Mouse (Mus musculus) neural tube, embryonic 12.5 days (tissue): Measurements from ENCODE around the gene Lsm11. TPM values are rescaled to one million over a fixed set of nuclear protein-coding genes. Genes with fewer than 3 reads are reported as not detected.

Experiments
- ATAC-seq: fragments of 200-750 bp; cut with Nextera tagmentation; 2 replicates; pipeline ENCODE4 v1.8.0; 2017; ENCODE audit warnings: low read depth, mild to moderate bottlenecking, moderate TSS enrichment, moderate library complexity; ENCODE audit not compliant: low FRiP score
- H3K27ac ChIP-seq: fragments of 300-500 bp; sonication (generic); 2 replicates; pipeline ENCODE4 v1.5.1; 2016
- H3K27me3 ChIP-seq: fragments of 300-500 bp; sonication (generic); replicated peaks from 2 replicates; pipeline ENCODE4 v1.6.1; 2016; ENCODE audit warnings: mild to moderate bottlenecking
- H3K36me3 ChIP-seq: fragments of 300-500 bp; sonication (generic); 2 replicates; pipeline ENCODE4 v1.6.1; 2016; ENCODE audit warnings: mild to moderate bottlenecking
- H3K4me1 ChIP-seq: fragments of 300-500 bp; sonication (generic); 2 replicates; pipeline ENCODE4 v1.6.1; 2016
- H3K4me2 ChIP-seq: fragments of 300-500 bp; sonication (generic); replicated peaks from 2 replicates; pipeline ENCODE4 v1.6.1; 2016; ENCODE audit warnings: mild to moderate bottlenecking
- H3K4me3 ChIP-seq: fragments of 300-500 bp; sonication (generic); 2 replicates; pipeline ENCODE4 v1.5.1; 2016
- H3K9ac ChIP-seq: fragments of 300-500 bp; sonication (generic); 2 replicates; pipeline ENCODE4 v1.6.1; 2016; ENCODE audit warnings: mild to moderate bottlenecking
- H3K9me3 ChIP-seq: fragments of 300-500 bp; sonication (generic); 2 replicates; pipeline ENCODE4 v1.6.1; 2016; ENCODE audit warnings: mild to moderate bottlenecking
- WGBS: fragments of 180-500 bp; shearing (Covaris S2); methylation state at CpG from one replicate; pipeline ENCODE4 v1.1.7; 2016; 5-methylcytosine and 5-hydroxymethylcytosine counted together
- polyA plus RNA-seq: library from polyadenylated mRNA; unstranded; fragments of >200 nt; fragmentation: Nextera tagmentation; extraction: Ambion mirVana; gene quantifications from 2 replicates; pipeline ENCODE4 v1.2.1, GENCODE M21; 2016

Lsm11 gene
- polyA plus RNA-seq, 1 experiment from 2014 or later, result 16.0 TPM

DNA sequence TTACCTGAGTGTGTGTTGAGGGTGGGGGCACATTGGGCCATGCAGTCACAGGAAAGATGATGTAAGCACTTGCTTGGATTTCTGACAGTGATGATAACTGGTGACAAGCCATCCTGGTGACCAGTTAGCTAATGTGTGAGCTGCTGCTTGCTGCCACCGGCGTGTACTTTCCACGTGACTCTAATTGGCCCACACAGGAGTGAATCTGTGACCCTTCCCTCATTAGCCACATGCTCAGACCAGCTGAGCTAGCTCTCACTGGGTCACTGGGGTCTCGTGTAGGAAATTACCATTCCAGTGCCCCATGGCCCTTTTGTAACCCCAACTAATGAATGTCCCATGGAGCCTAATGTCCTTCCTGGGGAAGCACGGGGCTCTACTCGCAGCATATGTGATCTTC is 19.3 kb downstream of the Lsm11 start:
- WGBS, result 58% methylated on average over 6 of the region's 6 CpGs
- ATAC-seq, result no peak
- no peak overlapping the region for H3K27ac ChIP-seq

GRCm38 (mm10) chr11:45921480-45921898 is 23.2 kb downstream of the Lsm11 start:
- H3K27me3 ChIP-seq, result no peaks in the 10 kb centered on the region
- peaks cover 8% of the 10 kb centered on the region for H3K4me1 ChIP-seq
- H3K9me3 ChIP-seq, result no peaks in the 10 kb centered on the region
- ATAC-seq, result peak; percentile 61
- 6% methylated on average over 10 of the region's 10 CpGs for WGBS
- H3K9ac ChIP-seq, result peak overlapping the region; percentile 6; the same call in 1 of the 2 replicates
- H3K4me2 ChIP-seq, result peak overlapping the region; percentile 48
- peak overlapping the region; percentile 57; the same call in 1 of the 2 replicates for H3K27ac ChIP-seq
- no peak overlapping the region for H3K4me3 ChIP-seq
- no peaks in the 10 kb centered on the region for H3K36me3 ChIP-seq

More for the DNA sequence above, 19.3 kb downstream of the Lsm11 start:
- no peak overlapping the region for H3K9ac ChIP-seq
- peaks cover 8% of the 10 kb centered on the region for H3K4me1 ChIP-seq
- H3K9me3 ChIP-seq, result no peaks in the 10 kb centered on the region
- H3K36me3 ChIP-seq, result peaks cover 4% of the 10 kb centered on the region
- H3K27me3 ChIP-seq, result no peaks in the 10 kb centered on the region
- H3K4me3 ChIP-seq, result no peak overlapping the region
- no peak overlapping the region for H3K4me2 ChIP-seq

DNA sequence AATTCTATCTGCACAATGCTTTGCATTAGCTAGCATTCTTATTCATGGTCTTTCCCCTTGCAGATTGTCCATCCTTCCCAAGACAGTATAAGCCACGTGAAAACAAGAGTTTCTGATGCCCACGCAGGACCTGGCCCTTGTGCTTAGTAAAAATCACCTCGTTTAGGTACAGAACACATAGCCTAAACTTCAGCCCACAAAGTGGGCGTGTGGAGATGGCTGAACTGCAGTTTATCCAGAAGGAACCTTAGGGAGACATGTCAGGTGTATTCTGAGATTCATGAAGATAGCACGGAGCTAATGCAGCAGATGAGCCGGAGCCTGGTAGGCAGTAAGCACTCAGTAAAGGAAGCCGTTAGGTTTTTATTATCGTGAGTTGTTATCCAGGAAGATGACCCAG is 23.7 kb downstream of the Lsm11 start:
- 42% methylated on average over 8 of the region's 8 CpGs for WGBS
- Histone ChIP-seq H3K9me3 (no peaks in the 10 kb centered on the region), H3K4me2 (peak overlapping the region; percentile 48), H3K36me3 (no peaks in the 10 kb centered on the region), H3K9ac (no peak overlapping the region), H3K27ac (peak overlapping the region; percentile 20; the same call in 1 of the 2 replicates), H3K27me3 (no peaks in the 10 kb centered on the region), H3K4me3 (no peak overlapping the region), H3K4me1 (peaks cover 8% of the 10 kb centered on the region)
- ATAC-seq, result no peak

- ATAC-seq, result no peak
- 71% methylated on average over 4 of the region's 4 CpGs for WGBS
- Histone ChIP-seq H3K4me1 (peaks cover 8% of the 10 kb centered on the region), H3K36me3 (no peaks in the 10 kb centered on the region), H3K4me2 (no peak overlapping the region), H3K4me3 (no peak overlapping the region), H3K9ac (no peak overlapping the region), H3K9me3 (no peaks in the 10 kb centered on the region), H3K27me3 (no peaks in the 10 kb centered on the region), H3K27ac (no peak overlapping the region)
Observed at GRCm38 (mm10) chr11:45918836-45919235, 25.9 kb downstream of the Lsm11 start.

GRCm38 (mm10) chr11:45918018-45918417 is 26.7 kb downstream of the Lsm11 start:
- Histone ChIP-seq H3K9me3 (no peaks in the 10 kb centered on the region), H3K4me2 (no peak overlapping the region), H3K27ac (no peak overlapping the region), H3K27me3 (no peaks in the 10 kb centered on the region), H3K4me3 (no peak overlapping the region), H3K4me1 (peaks cover 8% of the 10 kb centered on the region), H3K36me3 (no peaks in the 10 kb centered on the region), H3K9ac (no peak overlapping the region)
- ATAC-seq, result no peak
- WGBS, result 94% methylated on average over 6 of the region's 6 CpGs

GRCm38 (mm10) chr11:45916196-45916595 is 28.5 kb downstream of the Lsm11 start:
- Histone ChIP-seq H3K4me2 (no peak overlapping the region), H3K9me3 (no peaks in the 10 kb centered on the region), H3K36me3 (0 out of 2 replicates have a peak, but pooled peaks cover 2% of the 10 kb centered on the region), H3K4me1 (peaks cover 4% of the 10 kb centered on the region; the same call in 1 of the 2 replicates), H3K4me3 (no peak overlapping the region), H3K27ac (no peak overlapping the region), H3K27me3 (no peaks in the 10 kb centered on the region), H3K9ac (no peak overlapping the region)
- ATAC-seq, result no peak
- WGBS, result 87% methylated on average over 10 of the region's 10 CpGs

DNA sequence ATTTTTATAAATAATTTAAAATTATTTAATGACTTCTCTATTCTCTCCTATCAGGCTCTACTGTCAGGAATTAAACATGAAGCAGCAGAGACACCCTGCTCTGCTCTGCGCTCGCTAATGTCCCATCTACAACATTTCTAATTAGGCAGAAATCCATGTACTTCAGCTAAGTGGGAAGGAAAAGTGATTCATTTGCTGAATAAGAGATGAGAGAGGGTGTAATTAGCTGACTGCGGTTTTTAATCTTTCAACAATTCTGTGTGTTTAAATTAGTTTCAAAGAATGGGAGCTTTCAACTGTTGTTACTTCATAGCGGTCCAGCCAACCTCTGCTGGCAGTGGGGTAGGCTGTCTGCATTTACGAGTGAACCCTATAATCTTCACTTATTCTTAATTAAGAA is 34.0 kb downstream of the Lsm11 start:
- Histone ChIP-seq H3K36me3 (peaks cover 41% of the 10 kb centered on the region), H3K27me3 (no peaks in the 10 kb centered on the region), H3K4me1 (no peaks in the 10 kb centered on the region), H3K9ac (no peak overlapping the region), H3K27ac (no peak overlapping the region), H3K4me3 (no peak overlapping the region), H3K9me3 (no peaks in the 10 kb centered on the region), H3K4me2 (no peak overlapping the region)
- WGBS, result 91% methylated on average over 5 of the region's 5 CpGs
- ATAC-seq, result no peak

DNA sequence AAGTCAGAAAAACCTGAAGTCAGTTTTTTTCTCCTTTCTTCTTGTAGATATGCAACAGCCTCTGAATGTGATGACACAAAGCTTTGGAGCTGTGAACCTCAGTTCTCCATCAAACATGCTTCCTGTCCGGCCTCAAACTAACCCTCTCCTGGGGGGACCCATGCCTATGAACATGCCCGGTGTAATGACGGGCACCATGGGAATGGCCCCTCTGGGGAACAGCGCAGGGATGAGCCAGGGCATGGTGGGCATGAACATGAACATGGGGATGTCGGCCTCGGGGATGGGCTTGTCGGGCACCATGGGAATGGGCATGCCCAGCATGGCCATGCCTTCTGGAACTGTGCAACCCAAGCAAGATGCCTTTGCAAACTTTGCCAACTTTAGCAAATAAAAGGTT is 35.8 kb downstream of the Lsm11 start:
- Histone ChIP-seq H3K27me3 (no peaks in the 10 kb centered on the region), H3K9me3 (no peaks in the 10 kb centered on the region), H3K4me3 (no peak overlapping the region), H3K27ac (no peak overlapping the region), H3K36me3 (peaks cover 46% of the 10 kb centered on the region), H3K4me1 (no peaks in the 10 kb centered on the region), H3K4me2 (no peak overlapping the region), H3K9ac (no peak overlapping the region)
- ATAC-seq, result no peak
- 96% methylated on average over 7 of the region's 7 CpGs for WGBS

GRCm38 (mm10) chr11:45908070-45908469 is 36.7 kb downstream of the Lsm11 start:
- Histone ChIP-seq H3K9ac (no peak overlapping the region), H3K27ac (no peak overlapping the region), H3K4me2 (no peak overlapping the region), H3K36me3 (peaks cover 52% of the 10 kb centered on the region), H3K4me1 (no peaks in the 10 kb centered on the region), H3K4me3 (no peak overlapping the region), H3K27me3 (no peaks in the 10 kb centered on the region), H3K9me3 (no peaks in the 10 kb centered on the region)
- WGBS, result 94% methylated on average over 7 of the region's 7 CpGs
- no peak for ATAC-seq

GRCm38 (mm10) chr11:45907301-45907700 is 37.4 kb downstream of the Lsm11 start:
- Histone ChIP-seq H3K27me3 (no peaks in the 10 kb centered on the region), H3K4me2 (no peak overlapping the region), H3K27ac (no peak overlapping the region), H3K9me3 (no peaks in the 10 kb centered on the region), H3K9ac (no peak overlapping the region), H3K36me3 (peaks cover 55% of the 10 kb centered on the region), H3K4me1 (no peaks in the 10 kb centered on the region), H3K4me3 (no peak overlapping the region)
- no peak for ATAC-seq
- WGBS, result 88% methylated on average over 5 of the region's 5 CpGs

- Histone ChIP-seq H3K4me1 (no peaks in the 10 kb centered on the region), H3K4me2 (no peak overlapping the region), H3K9ac (no peak overlapping the region), H3K9me3 (no peaks in the 10 kb centered on the region), H3K4me3 (no peak overlapping the region), H3K27me3 (no peaks in the 10 kb centered on the region), H3K27ac (no peak overlapping the region), H3K36me3 (peaks cover 53% of the 10 kb centered on the region)
- WGBS, result 95% methylated on average over 8 of the region's 8 CpGs
- no peak for ATAC-seq
Observed at GRCm38 (mm10) chr11:45906109-45906786, 38.5 kb downstream of the Lsm11 start.

DNA sequence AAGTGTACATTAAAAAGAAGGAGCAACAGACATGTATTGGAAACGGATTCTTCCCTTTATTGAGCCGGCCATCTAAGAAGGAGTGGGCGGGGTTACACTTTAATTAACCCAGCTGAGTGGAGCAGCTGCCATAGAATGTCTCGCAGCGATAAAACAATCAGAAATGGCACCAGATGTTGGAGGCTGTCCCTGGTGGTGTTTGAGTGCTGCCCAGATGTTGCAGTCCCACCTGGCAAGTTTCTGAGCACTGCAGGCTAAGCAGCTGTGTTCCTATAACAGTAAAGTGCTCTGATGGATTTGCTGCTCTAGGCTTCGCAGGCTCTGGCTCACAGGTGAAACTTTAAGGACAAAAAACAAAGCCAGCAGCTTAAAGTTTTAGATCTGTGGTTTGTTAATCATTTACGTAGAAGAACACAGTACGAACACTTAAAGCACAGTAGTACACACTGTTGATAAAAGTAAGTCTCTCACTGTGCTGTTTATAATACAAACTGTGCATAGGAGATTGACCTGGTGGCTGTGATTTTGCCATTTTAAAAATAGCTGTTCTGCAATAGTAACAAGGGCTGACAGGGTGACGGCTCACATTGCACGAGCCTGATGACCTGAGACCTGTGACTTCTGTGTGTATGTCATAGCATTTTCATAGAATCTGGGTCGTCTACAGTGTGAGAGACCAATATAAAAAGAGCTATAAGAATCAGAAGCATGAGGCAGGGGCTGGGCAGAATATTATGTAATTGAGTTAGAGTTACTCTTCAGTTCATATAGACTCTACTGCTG is 44.3 kb downstream of the Lsm11 start:
- H3K27ac ChIP-seq, result no peak overlapping the region

More for the DNA sequence above, 44.3 kb downstream of the Lsm11 start:
- Histone ChIP-seq H3K27me3 (no peaks in the 10 kb centered on the region), H3K4me3 (no peak overlapping the region), H3K4me1 (no peaks in the 10 kb centered on the region), H3K36me3 (peaks cover 21% of the 10 kb centered on the region), H3K9ac (no peak overlapping the region), H3K9me3 (no peaks in the 10 kb centered on the region), H3K4me2 (no peak overlapping the region)
- WGBS, result 71% methylated on average over 11 of the region's 11 CpGs
- ATAC-seq, result no peak
